Mouse (Mus musculus) kidney, embryonic 16.5 days (tissue): ENCODE results near the gene Ptprn2. TPM values are rescaled to one million over a fixed set of nuclear protein-coding genes. Genes with fewer than 3 reads are reported as not detected.
A peak's percentile ranks its signal among the peaks of the same experiment; 100 is the strongest.

Experiments used
- ATAC-seq: fragments of 200-750 bp; cut with Nextera tagmentation; 2 replicates; pipeline ENCODE4 v1.8.0; 2017; ENCODE audit warnings: moderate TSS enrichment; ENCODE audit not compliant: low FRiP score, low TSS enrichment
- H3K27ac ChIP-seq: fragments of 300-500 bp; sonication (generic); 2 replicates; pipeline ENCODE4 v1.5.1; 2014; ENCODE audit warnings: low read length
- H3K27me3 ChIP-seq: fragments of 300-500 bp; sonication (generic); 2 replicates; pipeline ENCODE4 v1.6.1; 2014; ENCODE audit warnings: low read length, control low read depth, mixed read lengths; ENCODE audit not compliant: insufficient read depth
- H3K36me3 ChIP-seq: fragments of 300-500 bp; sonication (generic); 2 replicates; pipeline ENCODE4 v1.6.1; 2014; ENCODE audit warnings: low read length, control low read depth, mixed read lengths; ENCODE audit not compliant: insufficient read depth
- H3K4me1 ChIP-seq: fragments of 300-500 bp; sonication (generic); 2 replicates; pipeline ENCODE4 v1.6.1; 2014; ENCODE audit warnings: low read length, control low read depth, mixed read lengths; ENCODE audit not compliant: insufficient read depth
- H3K4me2 ChIP-seq: fragments of 300-500 bp; sonication (generic); replicated peaks from 2 replicates; pipeline ENCODE4 v1.6.1; 2014; ENCODE audit warnings: low read depth, low read length
- H3K4me3 ChIP-seq: fragments of 300-500 bp; sonication (generic); 2 replicates; pipeline ENCODE4 v1.5.1; 2014; ENCODE audit warnings: mild to moderate bottlenecking, low read length
- H3K9ac ChIP-seq: fragments of 300-500 bp; sonication (generic); replicated peaks from 2 replicates; pipeline ENCODE4 v1.6.1; 2014; ENCODE audit warnings: low read length
- H3K9me3 ChIP-seq: fragments of 300-500 bp; sonication (generic); 2 replicates; pipeline ENCODE4 v1.6.1; 2016; ENCODE audit warnings: low read length, control low read depth
- WGBS: fragments of 180-500 bp; shearing (Covaris S2); extraction: QIAGEN DNeasy Blood & Tissue Kit; methylation state at CpG from one replicate; pipeline ENCODE4 v1.1.7; 2014; 5-methylcytosine and 5-hydroxymethylcytosine counted together
- polyA plus RNA-seq: library from polyadenylated mRNA; unstranded; fragments of >200 nt; fragmentation: Nextera tagmentation; extraction: Ambion mirVana; gene quantifications from 2 replicates; pipeline ENCODE4 v1.2.1, GENCODE M21; 2015

Gene Ptprn2
- polyA plus RNA-seq, 1 experiment from 2014 or later = not detected

DNA sequence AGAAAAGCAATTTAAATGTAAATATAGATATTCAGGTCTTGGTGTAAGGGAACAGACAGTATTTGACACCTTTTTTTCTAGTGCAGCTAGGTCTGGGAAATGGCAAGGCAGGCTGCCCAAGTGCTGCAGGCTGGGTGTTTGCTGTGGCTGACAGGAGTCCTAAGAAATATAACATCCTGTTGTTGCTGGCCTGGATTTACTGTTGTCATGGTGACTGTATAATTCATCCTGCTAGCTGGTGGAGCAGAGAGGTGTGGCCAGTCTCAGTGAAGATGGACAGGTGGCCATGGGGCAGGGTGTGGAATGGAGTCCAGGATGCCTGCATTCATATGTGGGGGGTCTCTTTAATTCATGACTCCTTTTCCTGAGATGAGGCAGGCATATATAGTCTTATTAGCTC, 96.3 kb downstream of the Ptprn2 start:
- Histone ChIP-seq H3K27ac (no peak overlapping the region; the same call in 1 of the 2 replicates), H3K9ac (no peak overlapping the region), H3K4me1 (peaks cover 13% of the 10 kb centered on the region; the same call in 1 of the 2 replicates), H3K27me3 (no peaks in the 10 kb centered on the region), H3K4me3 (no peak overlapping the region), H3K36me3 (no peaks in the 10 kb centered on the region), H3K9me3 (no peaks in the 10 kb centered on the region), H3K4me2 (no peak overlapping the region)
- peak; percentile 88 for ATAC-seq

DNA sequence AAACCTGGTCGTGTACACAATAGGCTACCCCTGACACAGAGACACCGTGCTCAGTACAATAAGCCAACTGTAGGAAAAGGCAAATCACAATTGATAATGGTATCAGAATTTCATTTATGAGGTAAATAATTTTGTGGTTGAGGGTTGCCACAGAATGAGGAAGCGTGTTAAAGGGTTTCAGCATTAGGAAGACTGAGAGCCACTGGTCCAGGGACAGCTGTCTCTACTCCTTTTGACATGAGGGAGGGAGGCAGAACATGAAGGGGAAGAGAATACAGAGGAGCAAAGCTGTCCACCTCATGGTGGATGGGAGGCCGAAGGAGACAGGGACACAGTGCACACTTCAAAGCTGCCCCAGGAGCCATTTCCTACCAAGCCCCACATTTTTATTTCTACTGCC, 97.3 kb downstream of the Ptprn2 start:
- Histone ChIP-seq H3K4me2 (no peak overlapping the region), H3K4me3 (no peak overlapping the region), H3K27ac (no peak overlapping the region), H3K4me1 (peaks cover 13% of the 10 kb centered on the region; the same call in 1 of the 2 replicates), H3K9ac (no peak overlapping the region), H3K27me3 (no peaks in the 10 kb centered on the region), H3K9me3 (no peaks in the 10 kb centered on the region), H3K36me3 (no peaks in the 10 kb centered on the region)
- 76% methylated on average over 4 of the region's 4 CpGs for WGBS
- ATAC-seq = no peak

DNA sequence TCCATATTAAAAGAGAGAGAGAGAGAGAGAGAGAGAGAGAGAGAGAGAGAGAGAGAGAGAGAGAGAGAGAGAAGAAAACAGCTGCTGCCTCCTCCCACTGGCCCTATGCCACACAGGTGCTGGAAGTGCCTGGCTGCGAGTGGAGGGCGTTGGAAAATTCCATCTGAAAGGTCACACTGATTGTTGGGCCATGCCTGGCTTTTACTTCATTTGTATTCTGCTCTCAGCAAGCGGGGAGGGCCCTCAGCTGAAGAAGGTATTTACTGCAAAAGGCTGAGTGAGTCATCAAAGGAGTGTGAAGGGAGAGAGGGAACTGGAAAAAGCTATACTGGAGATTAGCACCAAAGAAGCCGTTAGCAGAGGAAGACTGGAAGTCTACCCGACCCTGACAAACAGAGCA, 99.5 kb downstream of the Ptprn2 start:
- no peaks in the 10 kb centered on the region for H3K27me3 ChIP-seq
- H3K4me3 ChIP-seq = no peak overlapping the region
- WGBS = 13% methylated on average over 5 of the region's 5 CpGs
- no peak for ATAC-seq
- H3K27ac ChIP-seq = no peak overlapping the region
- H3K4me1 ChIP-seq = peaks cover 13% of the 10 kb centered on the region; the same call in 1 of the 2 replicates
- no peaks in the 10 kb centered on the region for H3K36me3 ChIP-seq
- no peak overlapping the region for H3K9ac ChIP-seq
- H3K4me2 ChIP-seq = no peak overlapping the region
- no peaks in the 10 kb centered on the region for H3K9me3 ChIP-seq

- Histone ChIP-seq H3K9ac (no peak overlapping the region), H3K4me1 (peaks cover 6% of the 10 kb centered on the region; the same call in 1 of the 2 replicates), H3K9me3 (no peaks in the 10 kb centered on the region), H3K27me3 (no peaks in the 10 kb centered on the region), H3K4me2 (no peak overlapping the region), H3K36me3 (no peaks in the 10 kb centered on the region), H3K4me3 (no peak overlapping the region), H3K27ac (no peak overlapping the region)
- WGBS = 63% methylated on average over 2 of the region's 2 CpGs
- no peak for ATAC-seq
Measured at GRCm38 (mm10) chr12:116586167-116586566, 100.6 kb downstream of the Ptprn2 start.

- H3K9ac ChIP-seq = no peak overlapping the region
- no peaks in the 10 kb centered on the region for H3K4me1 ChIP-seq
- H3K9me3 ChIP-seq = no peaks in the 10 kb centered on the region
- 77% methylated on average over 3 of the region's 3 CpGs for WGBS
- H3K4me3 ChIP-seq = no peak overlapping the region
- no peaks in the 10 kb centered on the region for H3K27me3 ChIP-seq
- no peak overlapping the region for H3K27ac ChIP-seq
- no peak overlapping the region for H3K4me2 ChIP-seq
- no peaks in the 10 kb centered on the region for H3K36me3 ChIP-seq
- ATAC-seq = no peak
Measured at GRCm38 (mm10) chr12:116587548-116587947, 102.0 kb downstream of the Ptprn2 start.

DNA sequence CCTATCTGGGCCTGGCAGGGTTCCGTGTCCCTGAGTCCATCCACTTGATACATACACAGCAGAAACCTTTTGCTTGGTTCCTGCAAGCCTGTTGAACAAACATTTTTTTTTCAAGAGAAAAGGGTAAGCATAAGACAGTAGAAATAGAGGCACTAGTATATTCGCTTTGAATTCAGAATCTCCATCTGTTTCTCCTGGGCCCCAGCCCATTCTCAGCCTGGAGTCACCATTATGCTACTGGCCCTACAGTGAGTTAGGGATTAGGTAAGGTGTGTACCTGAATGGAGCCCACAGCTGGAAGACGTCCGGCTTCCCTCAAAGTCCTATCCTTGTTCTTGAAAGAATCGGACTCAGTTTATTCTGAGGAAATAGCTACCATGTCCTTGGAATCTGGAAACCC, 104.6 kb downstream of the Ptprn2 start:
- H3K4me3 ChIP-seq = no peak overlapping the region
- ATAC-seq = no peak
- no peak overlapping the region for H3K4me2 ChIP-seq
- no peak overlapping the region for H3K9ac ChIP-seq
- H3K9me3 ChIP-seq = no peaks in the 10 kb centered on the region
- H3K36me3 ChIP-seq = no peaks in the 10 kb centered on the region
- WGBS = 92% methylated on average over 5 of the region's 5 CpGs
- no peaks in the 10 kb centered on the region for H3K4me1 ChIP-seq
- no peak overlapping the region for H3K27ac ChIP-seq
- H3K27me3 ChIP-seq = no peaks in the 10 kb centered on the region

DNA sequence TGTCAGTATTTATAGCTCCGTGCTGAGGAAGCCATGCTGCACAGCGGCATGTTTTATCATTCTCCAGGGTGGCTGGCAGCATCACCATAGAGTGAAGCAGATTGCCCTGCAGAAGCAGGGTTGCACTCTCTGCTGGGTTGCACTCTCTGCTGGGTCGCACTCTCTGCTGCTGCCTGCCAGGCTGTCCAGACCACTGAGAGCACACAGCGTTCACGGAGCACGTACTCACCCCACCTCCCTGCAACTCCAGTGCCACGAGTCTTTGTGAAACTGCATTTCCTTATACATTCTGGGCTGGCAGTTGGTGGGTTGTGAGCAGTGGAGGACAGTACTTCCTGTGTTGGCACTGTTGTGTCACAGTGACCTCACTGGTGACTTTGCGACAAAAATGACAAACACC, 108.9 kb downstream of the Ptprn2 start:
- no peak overlapping the region for H3K4me3 ChIP-seq
- no peaks in the 10 kb centered on the region for H3K36me3 ChIP-seq
- no peaks in the 10 kb centered on the region for H3K27me3 ChIP-seq
- no peaks in the 10 kb centered on the region for H3K9me3 ChIP-seq
- ATAC-seq = 0 out of 2 replicates have a peak, but pooled peaks have one; percentile 18
- no peaks in the 10 kb centered on the region for H3K4me1 ChIP-seq
- H3K27ac ChIP-seq = no peak overlapping the region
- 71% methylated on average over 8 of the region's 8 CpGs for WGBS
- H3K4me2 ChIP-seq = no peak overlapping the region
- H3K9ac ChIP-seq = no peak overlapping the region

GRCm38 (mm10) chr12:116594866-116595610, 109.5 kb downstream of the Ptprn2 start:
- H3K36me3 ChIP-seq = no peaks in the 10 kb centered on the region
- no peak for ATAC-seq
- no peak overlapping the region for H3K4me2 ChIP-seq

GRCm38 (mm10) chr12:116595727-116596126, 110.2 kb downstream of the Ptprn2 start:
- Histone ChIP-seq H3K9ac (no peak overlapping the region), H3K4me1 (no peaks in the 10 kb centered on the region), H3K27ac (no peak overlapping the region), H3K27me3 (no peaks in the 10 kb centered on the region), H3K4me2 (no peak overlapping the region), H3K36me3 (no peaks in the 10 kb centered on the region), H3K4me3 (no peak overlapping the region), H3K9me3 (no peaks in the 10 kb centered on the region)
- WGBS = 92% methylated on average over 4 of the region's 4 CpGs
- no peak for ATAC-seq

More at GRCm38 (mm10) chr12:116594866-116595610, 109.5 kb downstream of the Ptprn2 start:
- H3K9ac ChIP-seq = no peak overlapping the region
- H3K4me3 ChIP-seq = no peak overlapping the region
- H3K9me3 ChIP-seq = no peaks in the 10 kb centered on the region
- no peaks in the 10 kb centered on the region for H3K4me1 ChIP-seq
- no peaks in the 10 kb centered on the region for H3K27me3 ChIP-seq
- no peak overlapping the region for H3K27ac ChIP-seq
- WGBS = 93% methylated on average over 7 of the region's 7 CpGs

DNA sequence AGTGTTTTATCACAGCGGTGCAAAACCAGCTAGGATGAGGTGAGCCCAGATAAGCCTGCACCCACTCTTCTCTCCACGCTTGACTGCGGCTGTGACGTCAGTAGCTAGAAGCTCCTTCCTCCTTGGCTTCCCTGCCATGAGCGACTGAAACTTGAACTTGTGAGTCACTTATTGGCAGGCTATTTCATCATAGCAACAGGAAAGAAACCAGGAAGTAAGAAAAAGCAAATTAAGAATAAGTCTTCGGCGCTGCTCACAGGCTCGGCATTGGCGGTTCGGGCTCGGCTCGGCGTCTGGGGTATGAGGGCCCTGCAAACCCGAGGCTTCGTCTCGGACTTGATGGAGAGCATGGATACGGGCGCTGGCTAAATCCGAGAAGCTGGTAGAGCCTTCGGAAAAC, 111.5 kb downstream of the Ptprn2 start:
- H3K9ac ChIP-seq = no peak overlapping the region
- no peak overlapping the region for H3K4me2 ChIP-seq
- no peak for ATAC-seq

More for the DNA sequence above, 111.5 kb downstream of the Ptprn2 start:
- WGBS = 90% methylated on average over 20 of the region's 20 CpGs
- Histone ChIP-seq H3K27ac (no peak overlapping the region), H3K9me3 (no peaks in the 10 kb centered on the region), H3K4me3 (no peak overlapping the region), H3K27me3 (no peaks in the 10 kb centered on the region), H3K4me1 (no peaks in the 10 kb centered on the region), H3K36me3 (no peaks in the 10 kb centered on the region)
